Mouse (Mus musculus) midbrain, embryonic 10.5 days (tissue): ENCODE measurements at regions not wholly inside any gene's neighbourhood (a gene's known extent, or its start where the extent isn't known, plus 50 kb on each side); places are given as distances from the start of the nearest gene placed in this dataset.
"Not testable (repeated sequence)": the region's sequence is repeated elsewhere in the genome, so short reads cannot be mapped to it uniquely, and the experiment has no call there.

Experiments used
- DNase-seq: peaks from one replicate; pipeline ENCODE4 v3.0.0-alpha.2; 2017; ENCODE audit warnings: low spot score
- H3K27ac ChIP-seq: fragments of 300-500 bp; sonication (generic); replicated peaks from 2 replicates; pipeline ENCODE4 v1.5.1; 2016; ENCODE audit warnings: mild to moderate bottlenecking
- H3K27me3 ChIP-seq: fragments of 300-500 bp; sonication (generic); 2 replicates; pipeline ENCODE4 v1.6.1; 2016; ENCODE audit warnings: low read depth, mild to moderate bottlenecking; ENCODE audit not compliant: poor library complexity, severe bottlenecking
- H3K36me3 ChIP-seq: fragments of 300-500 bp; sonication (generic); 2 replicates; pipeline ENCODE4 v1.6.1; 2016; ENCODE audit warnings: mild to moderate bottlenecking, moderate library complexity
- H3K4me1 ChIP-seq: fragments of 300-500 bp; sonication (generic); 2 replicates; pipeline ENCODE4 v1.6.1; 2016
- H3K4me3 ChIP-seq: fragments of 300-500 bp; sonication (generic); 2 replicates; pipeline ENCODE4 v1.5.1; 2016; ENCODE audit warnings: mild to moderate bottlenecking, moderate library complexity
- H3K9me3 ChIP-seq: fragments of 300-500 bp; sonication (generic); replicated peaks from 2 replicates; pipeline ENCODE4 v1.6.1; 2016; ENCODE audit warnings: mild to moderate bottlenecking
- WGBS: fragments of 180-500 bp; shearing (Covaris S2); methylation state at CpG from one replicate; pipeline ENCODE4 v1.1.7; 2016; 5-methylcytosine and 5-hydroxymethylcytosine counted together

DNA sequence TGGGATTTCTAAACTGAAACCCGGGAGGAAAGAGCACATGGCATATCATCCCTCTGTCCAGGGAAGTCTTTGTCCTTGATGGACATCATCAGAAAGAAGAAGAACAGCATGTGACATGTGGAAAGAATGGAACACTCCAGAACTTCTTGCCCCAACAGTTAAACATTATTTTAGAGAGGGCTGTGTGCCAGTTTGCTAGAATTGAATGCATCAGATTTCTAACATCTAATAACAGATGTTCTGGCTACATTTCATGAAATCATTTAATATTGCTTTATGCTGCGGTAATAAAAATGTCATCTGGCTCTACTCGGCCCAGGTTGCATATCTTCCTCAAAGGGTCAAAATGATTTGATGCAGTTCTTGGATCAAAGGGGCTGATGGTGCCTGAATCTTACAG is 140.4 kb downstream of the Rdh14 start:
- 91% methylated on average over 3 of the region's 3 CpGs for WGBS
- Histone ChIP-seq H3K27ac (no peak overlapping the region), H3K27me3 (no peaks in the 10 kb centered on the region), H3K9me3 (no peaks in the 10 kb centered on the region), H3K36me3 (no peaks in the 10 kb centered on the region), H3K4me3 (no peak overlapping the region), H3K4me1 (no peaks in the 10 kb centered on the region)
- no peak for DNase-seq

- no peaks in the 10 kb centered on the region for H3K36me3 ChIP-seq
- no peaks in the 10 kb centered on the region for H3K27me3 ChIP-seq
- no peaks in the 10 kb centered on the region for H3K4me1 ChIP-seq
- no peak overlapping the region for H3K27ac ChIP-seq
- DNase-seq = no peak
- H3K9me3 ChIP-seq = no peaks in the 10 kb centered on the region
- 88% methylated on average over 6 of the region's 6 CpGs for WGBS
- no peak overlapping the region for H3K4me3 ChIP-seq
These were observed 143.4 kb downstream of the Rdh14 start for GRCm38 (mm10) chr12:10533971-10534370.

DNA sequence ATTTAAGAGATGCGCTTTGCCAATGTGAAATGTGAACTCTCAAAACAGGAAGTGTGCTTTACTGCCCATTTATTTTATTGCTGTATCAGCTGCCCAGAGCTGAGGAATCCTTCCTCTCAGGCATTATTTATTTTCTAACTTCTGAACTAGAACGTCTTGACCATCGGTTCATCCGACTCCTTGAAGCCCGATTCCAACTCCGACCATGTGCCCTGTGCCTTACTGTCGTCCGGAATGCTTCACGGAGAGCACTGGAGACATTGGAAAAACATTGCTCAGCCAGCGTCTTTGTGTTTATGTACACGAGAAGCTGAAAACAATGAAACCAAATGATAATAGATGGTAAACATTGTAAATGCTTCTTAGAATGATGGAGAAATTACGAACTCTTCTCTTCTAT is 145.7 kb downstream of the Rdh14 start:
- H3K27me3 ChIP-seq = no peaks in the 10 kb centered on the region
- H3K27ac ChIP-seq = no peak overlapping the region
- WGBS = 88% methylated on average over 12 of the region's 12 CpGs
- no peak for DNase-seq
- no peaks in the 10 kb centered on the region for H3K4me1 ChIP-seq
- H3K36me3 ChIP-seq = no peaks in the 10 kb centered on the region
- no peak overlapping the region for H3K4me3 ChIP-seq
- H3K9me3 ChIP-seq = no peaks in the 10 kb centered on the region

- H3K4me1 ChIP-seq = no peaks in the 10 kb centered on the region
- H3K27me3 ChIP-seq = no peaks in the 10 kb centered on the region
- no peak overlapping the region for H3K4me3 ChIP-seq
- WGBS = 3% methylated on average over 4 of the region's 4 CpGs
- peak; percentile 65 for DNase-seq
- no peaks in the 10 kb centered on the region for H3K36me3 ChIP-seq
- H3K9me3 ChIP-seq = no peaks in the 10 kb centered on the region
- no peak overlapping the region for H3K27ac ChIP-seq
These were observed 146.5 kb downstream of the Rdh14 start for GRCm38 (mm10) chr12:10537069-10537468.

GRCm38 (mm10) chr12:10549481-10550201 is 159.1 kb downstream of the Rdh14 start:
- WGBS = 61% methylated on average over 1 of the region's 1 CpGs
- DNase-seq = no peak
- no peaks in the 10 kb centered on the region for H3K4me1 ChIP-seq
- H3K27ac ChIP-seq = no peak overlapping the region
- H3K36me3 ChIP-seq = no peaks in the 10 kb centered on the region
- no peaks in the 10 kb centered on the region; the same call in 1 of the 2 replicates for H3K9me3 ChIP-seq
- H3K27me3 ChIP-seq = no peaks in the 10 kb centered on the region
- no peak overlapping the region for H3K4me3 ChIP-seq

DNA sequence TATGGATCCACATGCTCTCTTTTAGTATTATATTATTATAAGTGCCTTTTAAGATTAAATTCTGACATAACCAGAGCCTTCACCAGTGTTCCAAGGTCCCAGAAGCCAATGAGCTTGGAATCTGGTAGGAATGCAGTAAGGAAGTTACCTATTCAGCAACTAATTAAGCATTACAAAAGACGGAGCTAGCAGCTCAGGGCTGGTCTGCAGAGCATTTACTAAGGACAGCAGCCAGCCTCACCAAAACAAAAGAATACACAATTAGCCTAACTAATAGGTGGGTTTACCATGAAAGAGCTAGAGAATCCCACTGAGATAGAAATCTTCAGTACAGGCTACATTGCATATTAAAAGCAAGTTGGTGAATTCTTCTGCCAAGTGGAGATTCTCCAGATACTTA is 164.1 kb downstream of the Rdh14 start:
- DNase-seq, H3K9me3 ChIP-seq, H3K27ac ChIP-seq, H3K36me3 ChIP-seq, H3K4me1 ChIP-seq, H3K27me3 ChIP-seq, H3K4me3 ChIP-seq: not testable (repeated sequence)
- WGBS = 84% methylated on average over 1 of the region's 1 CpGs

DNA sequence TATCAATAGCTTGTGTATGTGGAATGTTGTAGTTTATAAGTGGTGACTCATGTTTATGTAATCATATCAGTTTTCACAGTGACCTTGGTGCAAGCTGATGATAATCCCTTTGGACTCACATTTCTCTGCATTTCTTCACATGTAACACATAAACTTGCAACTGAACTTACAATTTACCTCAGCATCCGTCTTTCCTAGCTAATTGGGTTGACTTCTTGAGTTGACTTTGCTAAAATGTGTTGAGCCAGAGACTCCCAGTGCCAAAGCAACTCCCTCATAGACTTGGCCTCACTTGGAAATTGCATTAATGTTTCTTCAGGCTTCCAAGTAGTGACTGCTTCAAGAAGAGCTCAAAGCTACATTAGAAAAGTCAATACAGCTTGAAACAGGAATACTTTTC is 172.4 kb downstream of the Rdh14 start:
- 82% methylated on average over 1 of the region's 1 CpGs for WGBS

DNA sequence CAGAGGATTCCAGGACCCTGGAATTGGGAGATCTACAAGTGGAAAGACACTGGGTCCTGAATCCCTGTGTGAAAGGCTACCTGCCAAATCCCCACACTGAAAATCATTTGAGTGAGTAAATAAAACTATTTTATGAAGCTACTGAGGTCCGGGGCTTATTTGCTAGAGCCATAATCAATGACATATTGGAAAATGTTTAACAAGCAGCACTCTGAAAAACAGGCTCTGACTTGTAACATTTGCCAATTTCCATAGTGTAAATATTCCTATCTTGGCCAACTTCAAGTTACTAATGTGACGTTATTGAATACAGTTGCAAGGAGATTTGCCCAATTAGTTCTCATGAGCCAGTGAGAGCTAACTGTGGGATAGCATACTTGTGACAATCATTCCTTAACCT is 177.3 kb downstream of the Rdh14 start:
- no peaks in the 10 kb centered on the region for H3K9me3 ChIP-seq
- WGBS = 93% methylated on average over 2 of the region's 2 CpGs

More for the DNA sequence above, 172.4 kb downstream of the Rdh14 start:
- no peak for DNase-seq
- H3K36me3 ChIP-seq = no peaks in the 10 kb centered on the region
- H3K4me1 ChIP-seq = no peaks in the 10 kb centered on the region
- no peaks in the 10 kb centered on the region for H3K27me3 ChIP-seq
- no peaks in the 10 kb centered on the region for H3K9me3 ChIP-seq
- no peak overlapping the region for H3K4me3 ChIP-seq
- H3K27ac ChIP-seq = no peak overlapping the region

DNA sequence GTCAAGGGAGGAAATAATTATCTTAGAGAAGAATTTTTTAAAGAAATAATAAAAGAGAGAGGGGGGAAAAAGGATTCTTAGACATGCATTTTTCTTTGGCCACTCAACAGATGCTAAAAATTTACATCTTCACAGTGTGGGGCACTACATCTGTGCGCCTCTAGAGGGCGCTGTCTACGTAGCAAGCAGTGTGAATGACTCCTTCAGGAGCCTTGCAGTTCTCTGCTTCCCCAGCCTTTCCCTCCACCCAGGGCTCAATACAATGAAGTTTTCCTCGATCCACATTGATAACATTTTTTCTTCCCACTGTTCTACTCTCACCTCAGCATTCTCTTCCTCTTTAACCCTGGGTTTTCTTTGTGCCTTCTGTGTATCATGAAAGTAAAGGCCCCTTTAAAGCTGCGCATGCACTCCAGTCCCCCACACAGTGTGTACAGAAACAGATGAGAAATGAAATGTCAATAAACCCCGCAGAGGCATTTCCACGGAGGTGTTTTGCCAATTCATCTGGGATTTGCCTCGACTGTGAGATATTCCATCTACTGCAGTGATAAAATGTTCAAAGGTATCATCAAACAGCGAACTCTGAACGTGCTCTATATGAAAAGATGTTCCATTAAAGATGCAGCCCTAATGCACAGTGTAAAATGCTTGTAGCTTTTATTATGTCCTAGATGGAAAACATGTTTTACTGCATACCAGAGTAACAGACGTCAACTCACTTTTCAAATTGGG is 181.2 kb downstream of the Rdh14 start:
- H3K36me3 ChIP-seq = no peaks in the 10 kb centered on the region
- 60% methylated on average over 11 of the region's 11 CpGs for WGBS
- no peak for DNase-seq
- H3K27ac ChIP-seq = no peak overlapping the region
- no peaks in the 10 kb centered on the region for H3K9me3 ChIP-seq
- H3K4me3 ChIP-seq = no peak overlapping the region
- no peaks in the 10 kb centered on the region for H3K4me1 ChIP-seq
- no peaks in the 10 kb centered on the region for H3K27me3 ChIP-seq

More for the DNA sequence above, 177.3 kb downstream of the Rdh14 start:
- no peak for DNase-seq
- H3K4me3 ChIP-seq = no peak overlapping the region
- H3K27ac ChIP-seq = no peak overlapping the region
- H3K36me3 ChIP-seq = no peaks in the 10 kb centered on the region
- no peaks in the 10 kb centered on the region for H3K27me3 ChIP-seq
- H3K4me1 ChIP-seq = no peaks in the 10 kb centered on the region

- H3K27ac ChIP-seq = no peak overlapping the region
- H3K4me3 ChIP-seq = no peak overlapping the region
- no peaks in the 10 kb centered on the region for H3K9me3 ChIP-seq
- no peaks in the 10 kb centered on the region for H3K4me1 ChIP-seq
- DNase-seq = no peak
- no peaks in the 10 kb centered on the region for H3K36me3 ChIP-seq
- 74% methylated on average over 5 of the region's 5 CpGs for WGBS
- no peaks in the 10 kb centered on the region for H3K27me3 ChIP-seq
These were observed 181.7 kb downstream of the Rdh14 start for GRCm38 (mm10) chr12:10572378-10572650.

GRCm38 (mm10) chr12:10573381-10573780 is 182.8 kb downstream of the Rdh14 start:
- DNase-seq = no peak
- WGBS = 80% methylated on average over 9 of the region's 9 CpGs

GRCm38 (mm10) chr12:10582840-10583614 is 192.5 kb downstream of the Rdh14 start:
- no peak overlapping the region for H3K4me3 ChIP-seq
- 88% methylated on average over 4 of the region's 4 CpGs for WGBS
- H3K9me3 ChIP-seq = no peaks in the 10 kb centered on the region
- no peaks in the 10 kb centered on the region for H3K27me3 ChIP-seq
- no peak overlapping the region for H3K27ac ChIP-seq
- no peaks in the 10 kb centered on the region for H3K4me1 ChIP-seq
- no peak for DNase-seq
- no peaks in the 10 kb centered on the region for H3K36me3 ChIP-seq

More at GRCm38 (mm10) chr12:10573381-10573780, 182.8 kb downstream of the Rdh14 start:
- Histone ChIP-seq H3K4me1 (no peaks in the 10 kb centered on the region), H3K4me3 (no peak overlapping the region), H3K27ac (no peak overlapping the region), H3K36me3 (no peaks in the 10 kb centered on the region), H3K27me3 (no peaks in the 10 kb centered on the region), H3K9me3 (no peaks in the 10 kb centered on the region)

DNA sequence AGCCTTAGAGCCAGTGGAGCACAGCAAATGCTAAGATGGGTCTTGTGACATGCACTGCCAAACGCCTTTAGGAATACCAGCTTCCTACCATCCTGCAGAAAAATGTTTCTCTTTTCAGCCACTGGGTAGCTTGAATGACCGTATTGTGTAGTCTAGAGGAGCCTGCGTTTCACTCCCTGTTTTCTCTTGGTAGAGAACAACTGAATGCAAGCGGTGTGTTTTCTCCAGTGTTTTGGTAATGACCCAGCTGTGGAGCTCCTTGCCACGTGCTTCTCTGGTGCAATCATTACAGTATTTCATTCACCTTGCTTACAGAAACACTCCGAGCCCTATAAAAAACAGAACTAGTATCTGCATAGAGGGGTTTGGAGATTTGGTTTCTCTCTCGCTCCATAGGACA is 193.5 kb downstream of the Rdh14 start:
- no peaks in the 10 kb centered on the region for H3K4me1 ChIP-seq
- H3K9me3 ChIP-seq = no peaks in the 10 kb centered on the region
- H3K36me3 ChIP-seq = no peaks in the 10 kb centered on the region
- H3K27me3 ChIP-seq = no peaks in the 10 kb centered on the region
- WGBS = 73% methylated on average over 7 of the region's 7 CpGs
- H3K4me3 ChIP-seq = no peak overlapping the region
- no peak for DNase-seq
- H3K27ac ChIP-seq = no peak overlapping the region
